Mouse (Mus musculus): ENCODE results near the gene Sycp3.
"Not testable (repeated sequence)": the region's sequence is repeated elsewhere in the genome, so short reads cannot be mapped to it uniquely, and the experiment has no call there.

Sycp3 gene

GRCm38 (mm10) chr10:88459502-88459992, at the start of gene Sycp3:
TSS of gene Sycp3 (plus strand) at chr10:88459569.
- DNase-seq (ENCODE audit: low spot score in 2 of 2), result no peak

DNA sequence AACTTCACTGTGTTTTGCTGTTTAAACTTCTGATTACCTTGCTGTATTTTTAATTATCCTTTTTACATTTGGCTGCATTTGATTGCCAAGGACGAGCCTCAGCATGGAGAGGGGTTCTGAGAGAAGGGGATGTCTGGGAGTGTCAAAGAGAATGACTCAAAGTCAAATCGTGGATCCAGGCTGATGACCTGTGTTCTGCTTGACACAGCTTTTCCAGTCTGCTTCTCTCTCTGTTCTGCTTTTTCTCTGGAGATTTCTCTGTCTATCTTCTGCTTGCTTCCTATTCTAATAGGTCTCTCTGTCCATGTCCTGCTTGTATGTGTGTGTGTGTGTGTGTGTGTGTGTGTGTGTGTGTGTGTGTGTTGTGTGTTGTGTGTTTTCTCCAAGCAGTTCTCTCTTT, 49.6 kb upstream of the Sycp3 start:
- DNase-seq (ENCODE audit: low spot score in 2 of 2), result no peak

DNA sequence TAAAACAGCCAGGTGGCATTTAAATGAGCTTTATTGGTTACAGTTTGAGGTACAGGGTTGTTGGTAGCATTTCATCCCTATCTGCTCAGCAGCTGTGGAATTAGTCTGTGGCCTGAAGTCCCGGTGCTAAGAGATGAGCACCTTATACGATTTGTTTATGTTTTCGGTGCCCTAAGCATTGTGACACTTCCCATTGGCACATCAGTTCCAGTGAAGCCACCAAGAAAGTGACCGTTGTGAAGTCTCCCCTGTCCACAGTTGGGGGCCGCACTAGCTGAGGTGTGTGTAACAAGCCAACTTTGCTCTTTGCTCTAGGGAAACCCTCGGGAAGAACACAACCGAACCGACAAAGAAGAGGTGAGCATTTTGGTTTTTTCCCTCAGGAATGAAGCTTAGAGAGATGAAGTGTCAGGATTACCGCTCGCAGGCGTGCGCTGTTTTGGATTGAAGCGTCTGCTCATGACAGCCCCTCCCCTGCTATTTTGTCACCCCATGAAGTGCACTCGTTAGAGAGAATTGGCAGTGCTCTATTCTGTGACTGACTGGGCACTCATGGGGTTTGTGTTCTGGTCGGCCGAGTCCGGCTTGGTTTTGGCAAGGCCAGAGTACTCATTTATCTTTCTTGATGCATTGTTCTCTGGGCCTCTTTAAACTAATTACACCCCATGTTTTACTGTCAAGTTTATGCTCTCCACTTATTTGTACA, 46.9 kb upstream of the Sycp3 start:
- DNase-seq (ENCODE audit: low spot score in 2 of 2), result no peak

DNA sequence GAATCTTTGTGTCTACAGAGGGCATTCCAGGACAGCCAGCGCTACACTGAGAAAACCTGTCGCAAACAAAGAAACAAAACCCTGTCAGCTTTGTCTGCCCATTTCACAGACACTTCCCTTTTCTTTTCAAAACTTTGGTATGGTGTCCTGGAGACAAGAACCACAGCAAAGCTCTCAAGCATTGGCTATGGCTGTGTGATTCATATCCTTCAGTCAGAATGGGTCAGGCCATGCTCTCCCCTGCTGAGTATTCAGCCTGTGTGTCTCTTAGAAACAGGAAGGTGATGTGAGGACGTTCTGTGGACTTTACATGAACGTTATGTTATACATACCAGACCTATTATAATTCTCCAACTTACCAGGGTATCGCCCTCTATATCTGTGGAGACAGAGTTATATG, 41.7 kb upstream of the Sycp3 start:
- peak; percentile 19 to 29 for DNase-seq (ENCODE audit: low spot score in 2 of 2)

- DNase-seq (ENCODE audit: low spot score in 2 of 2), result no peak
Measured at GRCm38 (mm10) chr10:88420141-88420541, 39.2 kb upstream of the Sycp3 start.

DNA sequence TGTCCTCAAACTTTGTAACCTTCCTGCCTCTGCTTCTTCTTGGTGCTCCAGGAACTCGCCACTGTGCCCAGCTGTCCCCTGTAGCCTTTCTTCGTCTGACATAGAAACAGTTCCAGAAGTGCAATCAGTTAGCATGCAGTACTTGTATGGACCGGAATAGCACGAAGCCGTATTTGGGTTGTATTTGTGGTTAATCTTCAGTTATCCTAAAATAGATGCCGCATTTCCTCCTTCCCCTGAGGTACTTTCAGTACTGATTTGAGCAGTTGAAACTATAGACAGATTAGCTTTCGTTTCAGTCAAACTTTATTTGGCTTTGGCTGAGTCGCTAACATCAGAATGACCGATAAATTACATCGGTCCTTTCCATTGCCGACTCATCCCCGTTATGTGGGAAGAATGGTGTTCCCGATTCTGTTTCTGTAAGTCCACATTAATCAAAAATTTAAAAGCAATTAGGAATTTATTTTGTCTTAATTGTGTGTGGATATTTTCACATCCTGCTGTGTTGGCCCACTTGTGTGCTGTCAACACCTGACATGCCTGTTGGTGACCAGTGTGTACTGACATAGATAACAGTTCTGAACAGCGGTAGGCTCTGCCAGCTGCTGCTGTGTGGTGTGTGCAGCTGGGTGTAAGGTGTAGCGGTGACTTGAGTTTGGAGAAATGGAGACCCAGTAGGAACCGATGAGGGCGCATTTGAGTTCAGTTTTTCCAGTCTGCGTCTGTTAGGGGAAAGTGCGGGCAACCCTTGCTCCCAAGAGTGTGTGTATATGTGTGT, 38.5 kb upstream of the Sycp3 start:
- peak; percentile 19 to 39 for DNase-seq (ENCODE audit: low spot score in 2 of 2)

DNA sequence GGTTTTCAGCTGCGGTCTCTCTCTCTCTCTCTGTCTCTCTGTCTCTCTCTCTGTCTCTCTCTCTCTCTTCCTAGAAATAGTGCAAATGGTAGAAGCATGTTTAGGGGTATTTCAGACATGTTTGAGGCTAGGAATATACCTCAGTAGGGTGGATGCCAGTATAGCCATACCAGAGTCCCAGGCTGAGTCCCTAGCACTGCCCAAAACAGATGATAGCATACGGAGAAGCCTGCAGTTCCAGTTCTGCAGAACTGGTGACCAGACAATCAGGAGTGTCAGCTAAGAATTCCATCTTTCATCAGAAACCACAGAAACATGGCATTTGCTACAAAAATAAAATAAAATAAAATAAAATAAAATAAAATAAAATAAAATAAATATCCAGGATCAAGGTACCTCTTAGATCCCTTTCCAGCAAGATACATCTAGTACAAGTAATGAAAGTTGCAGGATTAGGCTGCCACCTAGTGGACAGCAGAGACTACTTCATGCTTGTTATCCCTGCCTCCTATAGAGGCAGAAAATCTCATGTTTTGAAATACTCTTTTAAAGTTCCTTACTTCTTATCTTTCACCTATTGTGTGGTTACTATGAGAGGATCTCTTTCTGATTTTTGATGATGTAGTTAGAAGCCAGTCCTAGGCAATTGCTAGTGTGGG, 33.1 kb upstream of the Sycp3 start:
- peak; percentile 47 to 62 for DNase-seq (ENCODE audit: low spot score in 2 of 2)

- DNase-seq (ENCODE audit: low spot score in 2 of 2), result no peak
Measured at GRCm38 (mm10) chr10:88426896-88427295, 32.5 kb upstream of the Sycp3 start.

GRCm38 (mm10) chr10:88427998-88428397, 31.4 kb upstream of the Sycp3 start:
- DNase-seq (ENCODE audit: low spot score in 2 of 2), result peak; percentile 85 to 95

GRCm38 (mm10) chr10:88441224-88441623, 18.1 kb upstream of the Sycp3 start:
- DNase-seq (ENCODE audit: low spot score in 2 of 2), result no peak

DNA sequence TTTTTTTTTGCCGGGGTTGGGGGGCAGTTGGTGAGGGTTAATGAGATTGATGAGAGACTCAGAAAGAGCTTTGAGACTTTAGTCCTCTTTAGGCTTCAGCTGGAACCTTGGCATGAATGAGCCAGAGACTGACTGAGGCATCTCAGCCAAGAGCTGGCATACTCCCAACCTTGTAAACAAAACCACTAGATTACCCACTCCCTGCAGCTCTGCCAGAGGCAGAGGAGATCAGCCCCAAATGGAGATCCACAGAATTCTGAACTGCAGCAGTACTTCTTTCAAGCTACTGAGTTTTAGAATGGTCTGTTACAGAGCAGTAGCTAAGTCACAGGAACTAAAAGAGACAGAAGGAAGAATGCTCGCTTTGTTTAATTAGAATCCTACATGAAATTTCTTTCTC, 8.1 kb upstream of the Sycp3 start:
- DNase-seq (ENCODE audit: low spot score in 2 of 2), result no peak

DNA sequence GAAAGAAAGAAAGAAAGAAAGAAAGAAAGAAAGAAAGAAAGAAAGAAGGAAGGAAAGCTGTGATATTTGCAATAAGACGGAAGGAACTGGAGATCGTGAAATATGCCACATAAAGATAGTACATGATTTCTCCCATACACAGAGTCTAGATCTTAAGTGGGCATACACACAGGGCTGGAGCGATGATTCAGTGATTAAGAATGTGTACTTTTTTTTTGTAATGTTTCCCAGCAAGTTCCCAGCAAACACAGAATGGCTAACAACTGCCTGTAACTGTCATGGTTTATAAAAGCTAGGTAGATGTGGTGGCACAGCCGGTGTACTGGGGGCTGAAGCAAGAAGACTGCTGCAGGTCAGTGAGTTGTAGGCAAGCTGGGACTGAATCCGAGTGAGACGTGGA, 7.4 kb upstream of the Sycp3 start:
- DNase-seq (ENCODE audit: low spot score in 2 of 2), result no peak

DNA sequence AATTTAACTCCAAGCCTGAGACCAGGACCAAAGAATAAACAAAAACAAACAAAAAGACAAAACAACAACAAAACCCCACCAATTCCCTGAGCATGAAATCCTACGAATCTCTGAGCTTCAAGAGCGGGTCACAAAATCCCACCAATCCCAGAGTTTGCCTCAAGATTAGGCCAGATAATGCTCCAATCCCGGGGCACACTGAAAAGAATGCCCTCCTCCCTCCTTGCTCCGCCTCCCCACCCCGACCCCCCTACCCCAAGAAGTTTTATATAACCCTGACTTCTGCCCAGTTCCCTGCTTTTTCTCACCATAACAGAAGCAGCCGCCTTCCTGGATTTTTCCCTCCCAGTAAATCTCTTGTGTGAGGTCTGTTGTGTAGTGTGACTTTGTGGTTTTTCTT, 1.6 kb upstream of the Sycp3 start:
- no peak for DNase-seq (ENCODE audit: low spot score in 2 of 2)

DNA sequence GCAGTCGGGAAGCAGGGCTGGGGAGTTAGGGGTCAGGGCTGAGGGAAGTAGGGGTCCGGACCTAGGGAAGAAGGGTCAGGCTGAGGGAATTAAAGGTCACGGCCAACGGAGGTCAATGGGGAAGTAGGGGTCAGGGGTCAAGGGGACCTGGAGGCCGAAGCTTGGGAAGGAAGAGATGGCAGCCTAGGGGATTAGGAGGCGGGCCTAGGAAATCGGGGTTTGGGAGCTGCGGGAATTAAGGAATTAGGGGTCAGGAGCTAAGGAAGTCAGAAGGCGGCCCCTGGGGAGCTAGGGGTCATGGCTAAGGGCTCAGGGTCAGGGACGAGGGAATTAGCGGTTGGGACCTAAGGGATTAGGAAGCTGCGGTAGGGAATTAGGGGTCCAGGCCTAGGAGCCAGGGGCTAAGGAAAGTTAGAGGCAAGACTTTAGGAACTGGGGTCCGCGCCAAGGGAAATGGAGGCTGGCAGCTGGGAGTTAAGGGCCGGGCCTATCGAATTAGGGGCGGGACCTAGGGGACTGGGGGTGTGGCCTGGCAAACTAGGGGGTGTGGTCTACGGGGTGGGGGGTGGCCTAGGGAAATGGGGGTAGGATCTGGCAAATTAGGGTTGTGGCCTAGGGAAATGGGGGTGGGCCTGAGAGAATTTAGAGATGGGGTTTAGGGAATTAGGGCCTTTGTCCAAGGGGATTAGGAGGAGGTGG, 902 bp downstream of the Sycp3 start:
- no peak for DNase-seq (ENCODE audit: low spot score in 2 of 2)

DNA sequence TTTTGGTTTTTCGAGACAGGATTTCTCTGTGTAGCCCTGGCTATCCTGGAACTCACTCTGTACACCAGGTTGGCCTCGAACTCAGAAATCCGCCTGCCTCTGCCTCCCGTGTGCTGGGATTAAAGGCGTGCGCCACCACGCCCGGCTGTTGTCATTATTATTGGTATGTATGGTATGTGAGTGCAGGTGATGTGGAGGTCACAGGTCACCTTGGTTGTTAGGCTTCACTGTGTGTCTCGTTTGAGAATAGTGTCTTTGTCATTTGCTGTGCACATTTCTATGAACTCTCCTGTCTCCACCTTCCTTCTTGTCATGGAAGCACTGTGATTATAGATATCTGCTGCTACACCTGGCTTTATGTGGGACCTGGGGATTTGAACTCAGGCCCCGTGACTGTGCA, 23.5 kb downstream of the Sycp3 start:
- DNase-seq (ENCODE audit: low spot score in 2 of 2), result not testable (repeated sequence)

DNA sequence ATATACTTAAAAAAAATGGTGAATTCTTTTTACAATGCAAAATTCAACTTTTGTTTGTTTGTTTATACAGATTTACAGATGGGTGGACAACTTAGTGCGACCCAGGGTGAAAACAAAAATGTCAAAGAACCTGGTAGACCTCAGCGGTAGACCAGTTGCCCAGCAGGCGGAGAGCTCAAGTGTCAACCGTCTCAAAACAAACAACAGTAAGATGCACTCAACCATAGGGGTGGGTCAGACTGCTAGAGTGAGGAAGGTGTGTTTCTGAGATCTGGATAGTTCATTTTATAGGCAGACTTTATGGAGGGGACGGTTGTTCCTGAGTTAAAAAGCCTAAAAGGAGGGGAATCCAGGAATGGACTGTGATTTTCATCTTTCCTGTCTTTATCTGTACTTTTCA, 29.3 kb downstream of the Sycp3 start:
- DNase-seq (ENCODE audit: low spot score in 2 of 2), result no peak

GRCm38 (mm10) chr10:88491632-88492031, 32.3 kb downstream of the Sycp3 start:
- DNase-seq (ENCODE audit: low spot score in 2 of 2), result peak in 1 of 2 experiments; percentile 21

- DNase-seq (ENCODE audit: low spot score in 2 of 2), result no peak
Measured at GRCm38 (mm10) chr10:88492658-88493057, 33.3 kb downstream of the Sycp3 start.

GRCm38 (mm10) chr10:88494959-88495587, 35.7 kb downstream of the Sycp3 start:
- no peak for DNase-seq (ENCODE audit: low spot score in 2 of 2)

DNA sequence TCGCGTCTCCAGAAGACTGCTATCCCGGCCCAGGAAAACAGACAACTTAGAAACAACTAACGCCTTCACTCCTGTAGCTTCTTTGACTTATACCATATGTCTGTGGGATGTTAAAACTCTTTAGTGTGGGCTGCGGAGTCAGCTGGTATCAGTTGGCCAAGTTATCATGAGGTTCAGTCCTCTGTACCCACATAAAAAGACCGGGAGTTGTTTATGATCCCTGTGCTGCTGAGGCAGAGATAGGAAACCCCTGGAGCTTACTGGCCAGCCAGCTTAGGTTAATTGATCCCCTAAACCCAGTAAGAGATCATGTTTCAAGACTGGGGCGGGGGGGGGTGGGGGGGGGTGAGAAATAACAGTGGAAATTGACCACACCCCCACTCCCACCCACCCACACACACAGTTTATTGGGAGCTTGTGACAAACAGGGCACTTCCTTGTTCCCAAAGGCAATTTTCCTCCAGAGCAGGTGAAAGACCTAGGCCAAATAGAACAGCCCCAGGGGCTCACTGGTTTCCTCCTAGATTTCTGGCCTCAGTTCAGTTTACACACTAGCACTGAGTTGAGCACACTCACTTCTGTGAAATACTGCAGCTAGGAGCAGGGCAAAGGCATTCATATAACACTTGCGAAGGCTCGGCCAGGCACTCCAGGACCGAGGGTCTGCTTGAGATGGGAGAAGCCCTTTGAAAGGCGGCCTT, 37.6 kb downstream of the Sycp3 start:
- DNase-seq (ENCODE audit: low spot score in 2 of 2), result no peak

GRCm38 (mm10) chr10:88499993-88500392, 40.6 kb downstream of the Sycp3 start:
- DNase-seq (ENCODE audit: low spot score in 2 of 2), result no peak

Measured in natural killer cell, adult 2 months (primary cell).